Mouse (Mus musculus): ENCODE measurements around the gene Vwf. TPM values are rescaled to one million over a fixed set of nuclear protein-coding genes. Genes with fewer than 3 reads are reported as not detected.

Vwf gene
- total and polyA plus RNA-seq, 2 experiments, result 4.9 to 9.0 TPM

DNA sequence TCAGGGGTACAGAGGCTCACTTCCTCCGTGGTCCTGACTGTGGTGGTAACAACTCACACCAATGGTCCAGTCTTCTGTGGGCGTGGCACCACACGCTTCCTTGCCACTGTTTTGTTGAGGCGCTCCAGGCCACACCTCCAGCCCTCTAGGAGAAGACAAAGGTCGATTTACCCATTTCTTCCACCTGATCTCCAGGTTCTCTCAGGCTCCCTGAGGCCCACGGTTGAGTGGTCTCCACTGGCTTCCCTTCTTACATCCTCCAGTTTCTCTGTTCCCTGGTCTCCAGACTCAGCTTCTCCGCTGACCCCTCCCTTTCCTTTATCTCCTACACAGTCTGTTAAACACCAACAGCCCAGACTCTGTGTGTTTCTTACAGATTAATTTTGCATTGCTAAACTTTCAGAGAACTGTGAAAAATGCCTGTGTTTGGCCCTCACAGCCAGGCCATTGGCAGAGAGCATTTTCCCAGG is 18.3 kb downstream of the Vwf start:
- Histone ChIP-seq H3K27ac (replicated peaks; ENCODE audit: insufficient read depth, low read depth, low read length) (no peak overlapping the region), H3K4me1 (ENCODE audit: control insufficient read depth, insufficient read depth, low read length) (no peaks in the 10 kb centered on the region), H3K4me3 (ENCODE audit: insufficient read depth, low read depth, low read length) (no peak overlapping the region), H3K27me3 (ENCODE audit: control insufficient read depth, insufficient read depth, low read length) (no peaks in the 10 kb centered on the region), H3K9ac (ENCODE audit: low read depth, low read length) (no peak overlapping the region), H3K36me3 (ENCODE audit: control insufficient read depth, insufficient read depth, low read length) (no peaks in the 10 kb centered on the region), H3K79me2 (ENCODE audit: control insufficient read depth, insufficient read depth, low read length) (no peaks in the 10 kb centered on the region)
- 80% methylated on average over 7 of the region's 7 CpGs for WGBS
- DNase-seq (ENCODE audit: extremely low read depth, low read depth, low spot score), result no peak
- TF ChIP-seq POLR2A (IDR thresholded peaks at IDR 0.05; ENCODE audit: extremely low read depth, insufficient read depth, low read length) (no peak), CTCF (IDR thresholded peaks at IDR 0.05; ENCODE audit: low read depth, low read length) (no peak)

GRCm38 (mm10) chr6:125565326-125565725 is 18.8 kb downstream of the Vwf start:
- no peaks in the 10 kb centered on the region for H3K79me2 ChIP-seq (ENCODE audit: control insufficient read depth, insufficient read depth, low read length)
- no peak overlapping the region for H3K4me3 ChIP-seq (ENCODE audit: insufficient read depth, low read depth, low read length)
- no peaks in the 10 kb centered on the region for H3K27me3 ChIP-seq (ENCODE audit: control insufficient read depth, insufficient read depth, low read length)
- WGBS, result 86% methylated on average over 6 of the region's 6 CpGs
- H3K36me3 ChIP-seq (ENCODE audit: control insufficient read depth, insufficient read depth, low read length), result no peaks in the 10 kb centered on the region
- no peaks in the 10 kb centered on the region for H3K4me1 ChIP-seq (ENCODE audit: control insufficient read depth, insufficient read depth, low read length)
- TF ChIP-seq POLR2A (IDR thresholded peaks at IDR 0.05; ENCODE audit: extremely low read depth, insufficient read depth, low read length), result no peak
- no peak for TF ChIP-seq CTCF (IDR thresholded peaks at IDR 0.05; ENCODE audit: low read depth, low read length)
- no peak overlapping the region for H3K27ac ChIP-seq (replicated peaks; ENCODE audit: insufficient read depth, low read depth, low read length)
- no peak for DNase-seq (ENCODE audit: extremely low read depth, low read depth, low spot score)
- no peak overlapping the region for H3K9ac ChIP-seq (ENCODE audit: low read depth, low read length)

DNA sequence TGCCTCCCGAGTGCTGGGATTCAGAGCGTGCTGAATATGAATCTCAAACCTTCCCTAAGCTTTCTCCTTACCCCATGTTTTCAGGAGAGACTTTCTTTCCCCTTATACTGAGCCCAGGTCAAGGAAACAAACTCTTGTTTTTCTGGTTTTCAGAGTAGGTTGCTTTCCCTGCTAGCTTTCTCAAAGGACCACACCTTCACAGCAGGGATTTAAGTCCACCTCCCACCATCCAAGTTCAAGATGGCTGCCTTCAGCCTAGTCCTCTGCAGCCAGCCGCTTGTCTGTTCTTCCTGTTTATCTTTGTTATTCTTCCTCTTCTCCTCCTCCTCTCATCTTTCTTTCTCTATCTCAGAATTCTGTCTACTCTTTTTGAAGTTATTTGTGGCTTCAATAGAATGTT is 20.1 kb downstream of the Vwf start:
- DNase-seq (ENCODE audit: extremely low read depth, low read depth, low spot score), result no peak
- Histone ChIP-seq H3K27ac (replicated peaks; ENCODE audit: insufficient read depth, low read depth, low read length) (no peak overlapping the region), H3K4me3 (ENCODE audit: insufficient read depth, low read depth, low read length) (no peak overlapping the region), H3K4me1 (ENCODE audit: control insufficient read depth, insufficient read depth, low read length) (no peaks in the 10 kb centered on the region), H3K79me2 (ENCODE audit: control insufficient read depth, insufficient read depth, low read length) (no peaks in the 10 kb centered on the region), H3K36me3 (ENCODE audit: control insufficient read depth, insufficient read depth, low read length) (no peaks in the 10 kb centered on the region), H3K9ac (ENCODE audit: low read depth, low read length) (no peak overlapping the region), H3K27me3 (ENCODE audit: control insufficient read depth, insufficient read depth, low read length) (no peaks in the 10 kb centered on the region)
- TF ChIP-seq POLR2A (IDR thresholded peaks at IDR 0.05; ENCODE audit: extremely low read depth, insufficient read depth, low read length) (no peak), CTCF (IDR thresholded peaks at IDR 0.05; ENCODE audit: low read depth, low read length) (no peak)
- 93% methylated on average over 3 of the region's 3 CpGs for WGBS

- no peak overlapping the region for H3K4me3 ChIP-seq (ENCODE audit: insufficient read depth, low read depth, low read length)
- H3K27ac ChIP-seq (replicated peaks; ENCODE audit: insufficient read depth, low read depth, low read length), result no peak overlapping the region
- H3K79me2 ChIP-seq (ENCODE audit: control insufficient read depth, insufficient read depth, low read length), result no peaks in the 10 kb centered on the region
- no peaks in the 10 kb centered on the region for H3K27me3 ChIP-seq (ENCODE audit: control insufficient read depth, insufficient read depth, low read length)
- no peaks in the 10 kb centered on the region for H3K36me3 ChIP-seq (ENCODE audit: control insufficient read depth, insufficient read depth, low read length)
- no peak for DNase-seq (ENCODE audit: extremely low read depth, low read depth, low spot score)
- 94% methylated on average over 2 of the region's 2 CpGs for WGBS
- TF ChIP-seq POLR2A (IDR thresholded peaks at IDR 0.05; ENCODE audit: extremely low read depth, insufficient read depth, low read length) (no peak), CTCF (IDR thresholded peaks at IDR 0.05; ENCODE audit: low read depth, low read length) (no peak)
- H3K4me1 ChIP-seq (ENCODE audit: control insufficient read depth, insufficient read depth, low read length), result peaks cover 3% of the 10 kb centered on the region; the same call in 1 of the 2 replicates
- no peak overlapping the region for H3K9ac ChIP-seq (ENCODE audit: low read depth, low read length)
These were observed 21.8 kb downstream of the Vwf start for GRCm38 (mm10) chr6:125568381-125568780.

GRCm38 (mm10) chr6:125572291-125573188 is 26.0 kb downstream of the Vwf start:
- Histone ChIP-seq H3K27me3 (ENCODE audit: control insufficient read depth, insufficient read depth, low read length) (no peaks in the 10 kb centered on the region), H3K9ac (ENCODE audit: low read depth, low read length) (no peak overlapping the region), H3K27ac (replicated peaks; ENCODE audit: insufficient read depth, low read depth, low read length) (peak overlapping the region; percentile 7; the same call in 1 of the 2 replicates), H3K4me1 (ENCODE audit: control insufficient read depth, insufficient read depth, low read length) (peaks cover 11% of the 10 kb centered on the region; the same call in 1 of the 2 replicates), H3K79me2 (ENCODE audit: control insufficient read depth, insufficient read depth, low read length) (no peaks in the 10 kb centered on the region), H3K36me3 (ENCODE audit: control insufficient read depth, insufficient read depth, low read length) (no peaks in the 10 kb centered on the region), H3K4me3 (ENCODE audit: insufficient read depth, low read depth, low read length) (peak overlapping the region; percentile 2)
- peak; percentile 65 for DNase-seq (ENCODE audit: extremely low read depth, low read depth, low spot score)
- no peak for TF ChIP-seq CTCF (IDR thresholded peaks at IDR 0.05; ENCODE audit: low read depth, low read length)
- TF ChIP-seq POLR2A (IDR thresholded peaks at IDR 0.05; ENCODE audit: extremely low read depth, insufficient read depth, low read length), result no peak
- 18% methylated on average over 18 of the region's 18 CpGs for WGBS
